Mouse (Mus musculus) ES-E14 (cell line): ENCODE measurements at regions not wholly inside any gene's neighbourhood (a gene's known extent, or its start where the extent isn't known, plus 50 kb on each side); places are given as distances from the start of the nearest gene placed in this dataset.
A peak's percentile ranks its signal among the peaks of the same experiment; 100 is the strongest.
"Not testable (repeated sequence)": the region's sequence is repeated elsewhere in the genome, so short reads cannot be mapped to it uniquely, and the experiment has no call there.

Source experiments
- DNase-seq: peaks from one replicate; pipeline ENCODE4 v3.0.0-alpha.2; 2013; ENCODE audit warnings: low read depth, low spot score
- H3K27ac ChIP-seq: 2 replicates; pipeline ENCODE4 v1.5.1; 2012; ENCODE audit warnings: low read depth, mild to moderate bottlenecking, low read length, moderate library complexity, mixed read lengths; ENCODE audit not compliant: poor library complexity, insufficient read depth, severe bottlenecking
- H3K36me3 ChIP-seq: 2 replicates; pipeline ENCODE4 v1.6.1; 2012; ENCODE audit warnings: mild to moderate bottlenecking, low read length, moderate library complexity, mixed read lengths; ENCODE audit not compliant: control insufficient read depth, poor library complexity, insufficient read depth, severe bottlenecking
- H3K4me1 ChIP-seq, 2 experiments: fragments of 150-350 bp in 1 of 2; sonication (generic) in 1 of 2; 2 replicates each; pipeline ENCODE4 v1.6.1; 2012; ENCODE audit warnings: low read length in 2 of 2, mild to moderate bottlenecking in 1 of 2, mixed read lengths in 1 of 2; ENCODE audit not compliant: control insufficient read depth in 2 of 2, insufficient read depth in 2 of 2, poor library complexity in 1 of 2
- H3K4me3 ChIP-seq, 2 experiments: fragments of 150-350 bp in 1 of 2; sonication (generic) in 1 of 2; 2 replicates each; pipeline ENCODE4 v1.5.1; 2012; ENCODE audit warnings: low read length in 2 of 2, low read depth in 1 of 2, mild to moderate bottlenecking in 1 of 2, mixed read lengths in 1 of 2; ENCODE audit not compliant: insufficient read depth in 1 of 2, poor library complexity in 1 of 2, severe bottlenecking in 1 of 2
- H3K9ac ChIP-seq: 2 replicates; pipeline ENCODE4 v1.6.1; 2012; ENCODE audit warnings: low read depth, mild to moderate bottlenecking, low read length, mixed read lengths; ENCODE audit not compliant: poor library complexity, insufficient read depth, severe bottlenecking
- H3K9me3 ChIP-seq: fragments of 150-350 bp; sonication (generic); 2 replicates; pipeline ENCODE4 v1.6.1; 2012; ENCODE audit warnings: low read depth, mild to moderate bottlenecking, low read length; ENCODE audit not compliant: control insufficient read depth, insufficient read depth
- CHD2 ChIP-seq: IDR thresholded peaks from 2 replicates; pipeline ENCODE4 v1.6.1; 2014; ENCODE audit warnings: mild to moderate bottlenecking, low read depth, low read length, inconsistent platforms
- HCFC1 ChIP-seq: IDR thresholded peaks from 2 replicates; pipeline ENCODE4 v1.6.1; 2012; ENCODE audit warnings: low read length, inconsistent platforms, borderline replicate concordance; ENCODE audit not compliant: insufficient read depth
- MAFK ChIP-seq: IDR thresholded peaks from 2 replicates; pipeline ENCODE4 v1.6.1; 2014; ENCODE audit warnings: mild to moderate bottlenecking, low read depth, low read length, inconsistent platforms; ENCODE audit not compliant: insufficient read depth
- ZC3H11A ChIP-seq: IDR thresholded peaks from 2 replicates; pipeline ENCODE4 v1.6.1; 2012; ENCODE audit warnings: low read depth, mild to moderate bottlenecking, inconsistent platforms, low read length, borderline replicate concordance
- ZNF384 ChIP-seq: IDR thresholded peaks from 2 replicates; pipeline ENCODE4 v1.6.1; 2012; ENCODE audit warnings: low read depth, low read length, inconsistent platforms
- in situ Hi-C, 2 experiments: fragments of 600-800 bp; cut with MboI; formaldehyde crosslinking; loops; one replicate each; pipeline ENCODE4 v1.15.1; 2025; ENCODE audit warnings: low sequenced_read_pairs in 2 of 2, inconsistent platforms in 1 of 2; ENCODE audit not compliant: unreplicated experiment in 2 of 2

- DNase-seq, result no peak
- no peak overlapping the region for H3K27ac ChIP-seq
- TF ChIP-seq ZNF384 (no peak), CHD2 (no peak), MAFK (no peak), HCFC1 (no peak), ZC3H11A (no peak)
Measured at GRCm38 (mm10) chr11:52460190-52460780, 64.1 kb downstream of the 9530068E07Rik start.

GRCm38 (mm10) chr11:52471128-52471527 is 74.9 kb downstream of the 9530068E07Rik start:
- H3K27ac ChIP-seq, H3K4me1 ChIP-seq, in situ Hi-C loops: not testable (repeated sequence)

More at GRCm38 (mm10) chr11:52460190-52460780, 64.1 kb downstream of the 9530068E07Rik start:
- Histone ChIP-seq H3K9me3 (no peaks in the 10 kb centered on the region), H3K4me1 (no peaks in the 10 kb centered on the region), H3K36me3 (no peaks in the 10 kb centered on the region), H3K4me3 (no peak overlapping the region), H3K9ac (no peak overlapping the region)
- in situ Hi-C loops, result no loop called here

GRCm38 (mm10) chr11:52480111-52480510 is 83.9 kb downstream of the 9530068E07Rik start:
- DNase-seq, result peak; percentile 16
- in situ Hi-C loops, H3K4me1 ChIP-seq, H3K36me3 ChIP-seq, H3K4me3 ChIP-seq, H3K9me3 ChIP-seq, H3K9ac ChIP-seq, H3K27ac ChIP-seq: not testable (repeated sequence)

More at GRCm38 (mm10) chr11:52471128-52471527, 74.9 kb downstream of the 9530068E07Rik start:
- not testable (repeated sequence) for H3K9ac ChIP-seq, DNase-seq, H3K9me3 ChIP-seq, H3K4me3 ChIP-seq, H3K36me3 ChIP-seq

DNA sequence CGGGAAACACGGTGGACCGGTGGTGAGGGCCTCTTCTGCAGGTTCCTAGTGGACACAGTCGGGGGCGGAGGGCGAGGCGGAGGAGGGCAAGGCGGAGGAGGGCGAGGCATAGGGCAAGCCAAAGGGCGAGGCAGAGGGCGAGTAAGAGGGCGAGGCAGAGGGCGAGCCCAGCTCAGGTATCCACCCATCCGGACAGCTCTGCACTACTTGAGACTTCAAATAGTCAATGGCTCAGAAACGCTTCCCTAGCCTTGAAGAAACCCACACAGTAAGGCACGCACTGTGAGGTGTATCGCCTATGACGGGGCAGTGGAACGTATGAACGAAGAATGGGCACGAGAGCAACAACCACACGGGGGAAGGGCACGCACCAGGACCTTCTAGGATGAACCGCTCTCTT is 84.5 kb downstream of the 9530068E07Rik start:
- H3K4me1 ChIP-seq, in situ Hi-C loops, H3K9me3 ChIP-seq, H3K36me3 ChIP-seq, H3K27ac ChIP-seq: not testable (repeated sequence)
- peak overlapping the region in 1 of 2 experiments; percentile 36; a peak in 1 of 4 replicates for H3K4me3 ChIP-seq
- peak; percentile 27 for DNase-seq
- peak overlapping the region; percentile 51; the same call in 1 of the 2 replicates for H3K9ac ChIP-seq

DNA sequence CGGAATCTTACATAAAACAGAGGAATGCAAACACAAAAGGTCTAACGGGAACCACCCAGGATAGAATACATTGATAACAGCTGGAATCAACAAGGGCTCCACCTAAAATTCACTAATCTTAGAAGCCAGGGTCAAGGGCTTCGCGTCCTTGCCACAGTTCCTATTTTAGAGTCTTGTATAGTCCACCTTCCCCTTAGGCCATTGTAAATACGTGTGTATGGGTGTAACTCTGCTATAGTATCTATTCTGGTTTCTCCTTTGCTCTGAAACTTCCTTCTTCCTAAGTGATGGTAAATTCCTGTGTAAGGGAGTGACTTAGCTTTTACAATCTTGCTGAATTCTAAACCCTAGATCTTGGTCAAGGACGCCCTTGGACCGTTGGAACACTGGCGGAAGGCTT is 87.3 kb downstream of the 9530068E07Rik start:
- H3K9ac ChIP-seq, H3K4me1 ChIP-seq, H3K4me3 ChIP-seq, H3K9me3 ChIP-seq, in situ Hi-C loops, H3K27ac ChIP-seq, H3K36me3 ChIP-seq, DNase-seq: not testable (repeated sequence)

GRCm38 (mm10) chr11:52488538-52488937 is 92.3 kb downstream of the 9530068E07Rik start:
- DNase-seq, H3K4me3 ChIP-seq, H3K9ac ChIP-seq, H3K27ac ChIP-seq, H3K4me1 ChIP-seq, in situ Hi-C loops, H3K36me3 ChIP-seq, H3K9me3 ChIP-seq: not testable (repeated sequence)
